Mouse (Mus musculus) bone marrow macrophage, adult 2 months (primary cell): Measurements from ENCODE around the gene Olfr878.

Experiments
- CTCF ChIP-seq: IDR thresholded peaks from 2 replicates; pipeline ENCODE4 v1.5.1; 2012; ENCODE audit warnings: low read depth, mild to moderate bottlenecking, low read length, moderate library complexity
- POLR2A ChIP-seq: IDR thresholded peaks from 2 replicates; pipeline ENCODE4 v1.6.1; 2012; ENCODE audit warnings: mild to moderate bottlenecking, low read depth, low read length, borderline replicate concordance

GRCm38 (mm10) chr9:37896661-37897060 lies 21.0 kb upstream of the Olfr878 start, which contains the start of gene Olfr145:
- TF ChIP-seq CTCF (no peak), POLR2A (no peak)
